Mouse (Mus musculus): Measurements from ENCODE around the gene Flrt2.

- TF ChIP-seq EP300 (IDR thresholded peaks at IDR 0.05; ENCODE audit: low read depth) (no peak), CTCF (IDR thresholded peaks at IDR 0.05; ENCODE audit: low read depth) (no peak)
These were observed 46.0 kb downstream of the Flrt2 start for GRCm38 (mm10) chr12:95738031-95738430.
